Mouse (Mus musculus) stomach, postnatal 0 days (tissue): ENCODE measurements around the gene Cd40.

Experiments used
- CTCF ChIP-seq: IDR thresholded peaks from 2 replicates; pipeline ENCODE4 v1.5.1; 2016; ENCODE audit warnings: antibody characterized with exemption, low read depth, mild to moderate bottlenecking, moderate library complexity
- EP300 ChIP-seq: optimal IDR thresholded peaks from 2 replicates; pipeline ENCODE3; 2016; ENCODE audit warnings: antibody characterized with exemption

DNA sequence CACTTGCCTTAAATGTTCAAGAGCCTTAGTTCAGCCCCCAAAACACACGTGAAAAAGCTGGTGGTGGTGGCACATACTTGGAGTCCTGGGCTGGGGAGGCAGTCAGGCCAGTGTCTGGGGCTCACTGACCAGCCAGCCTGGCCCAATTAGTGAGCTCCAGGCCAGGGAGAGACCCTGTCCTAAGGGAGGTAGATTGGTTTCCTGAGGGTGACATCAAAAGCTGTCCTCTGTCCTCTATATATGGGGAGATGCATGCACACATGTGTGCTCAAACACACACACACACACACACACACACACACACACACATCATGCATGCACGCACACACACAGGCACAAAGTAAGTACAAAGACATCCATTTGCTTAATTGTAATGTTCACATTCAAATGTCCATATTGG lies 11.7 kb upstream of the Cd40 start:
- TF ChIP-seq CTCF (no peak), EP300 (no peak)
